Mouse (Mus musculus): ENCODE results near the gene Amd1. TPM values are rescaled to one million over a fixed set of nuclear protein-coding genes. Genes with fewer than 3 reads are reported as not detected.

The Amd1 gene
- polyA plus RNA-seq, 1 experiment from 2014 or later: 73.4 TPM

GRCm38 (mm10) chr10:40286767-40287166 is 15.2 kb downstream of the Amd1 start:
- Histone ChIP-seq H3K9ac (no peak overlapping the region), H3K9me3 (no peaks in the 10 kb centered on the region), H3K4me3 (replicated peaks) (no peak overlapping the region), H3K4me2 (no peak overlapping the region), H3K27me3 (no peaks in the 10 kb centered on the region), H3K4me1 (no peaks in the 10 kb centered on the region), H3K27ac (no peak overlapping the region), H3K36me3 (replicated peaks) (peaks cover 35% of the 10 kb centered on the region)
- ATAC-seq (ENCODE audit: low FRiP score): no peak
- 84% methylated on average over 1 of the region's 1 CpGs for WGBS

- H3K9me3 ChIP-seq: no peaks in the 10 kb centered on the region
- H3K27me3 ChIP-seq: no peaks in the 10 kb centered on the region
- H3K9ac ChIP-seq: no peak overlapping the region
- H3K4me1 ChIP-seq: no peaks in the 10 kb centered on the region
- no peak for ATAC-seq (ENCODE audit: low FRiP score)
- peaks cover 24% of the 10 kb centered on the region for H3K36me3 ChIP-seq (replicated peaks)
- no peak overlapping the region for H3K4me2 ChIP-seq
- 89% methylated on average over 1 of the region's 1 CpGs for WGBS
- no peak overlapping the region for H3K4me3 ChIP-seq (replicated peaks)
- no peak overlapping the region for H3K27ac ChIP-seq
Measured at GRCm38 (mm10) chr10:40285571-40285970, 16.4 kb downstream of the Amd1 start.

- H3K27ac ChIP-seq: no peak overlapping the region
- H3K9ac ChIP-seq: no peak overlapping the region
- no peak overlapping the region for H3K4me2 ChIP-seq
- H3K4me3 ChIP-seq (replicated peaks): no peak overlapping the region
- no peaks in the 10 kb centered on the region for H3K27me3 ChIP-seq
- no peak for ATAC-seq (ENCODE audit: low FRiP score)
- no peaks in the 10 kb centered on the region for H3K4me1 ChIP-seq
- H3K9me3 ChIP-seq: no peaks in the 10 kb centered on the region
- peaks cover 23% of the 10 kb centered on the region for H3K36me3 ChIP-seq (replicated peaks)
- WGBS: 90% methylated on average over 3 of the region's 3 CpGs
Measured at GRCm38 (mm10) chr10:40284997-40285396, 17.0 kb downstream of the Amd1 start.

- no peak overlapping the region for H3K27ac ChIP-seq
- ATAC-seq (ENCODE audit: low FRiP score): no peak
- peaks cover 21% of the 10 kb centered on the region for H3K36me3 ChIP-seq (replicated peaks)
- H3K4me2 ChIP-seq: no peak overlapping the region
- no peaks in the 10 kb centered on the region for H3K27me3 ChIP-seq
- WGBS: 88% methylated on average over 10 of the region's 10 CpGs
- no peaks in the 10 kb centered on the region for H3K4me1 ChIP-seq
- H3K9me3 ChIP-seq: no peaks in the 10 kb centered on the region
- no peak overlapping the region for H3K4me3 ChIP-seq (replicated peaks)
- no peak overlapping the region for H3K9ac ChIP-seq
Measured at GRCm38 (mm10) chr10:40284179-40284831, 17.7 kb downstream of the Amd1 start.

- no peaks in the 10 kb centered on the region for H3K9me3 ChIP-seq
- no peak overlapping the region for H3K4me3 ChIP-seq (replicated peaks)
- H3K27me3 ChIP-seq: no peaks in the 10 kb centered on the region
- H3K27ac ChIP-seq: no peak overlapping the region
- no peaks in the 10 kb centered on the region for H3K4me1 ChIP-seq
- WGBS: 95% methylated on average over 9 of the region's 9 CpGs
- H3K4me2 ChIP-seq: no peak overlapping the region
- H3K36me3 ChIP-seq (replicated peaks): peaks cover 20% of the 10 kb centered on the region
- no peak for ATAC-seq (ENCODE audit: low FRiP score)
- no peak overlapping the region for H3K9ac ChIP-seq
Measured at GRCm38 (mm10) chr10:40283636-40284035, 18.4 kb downstream of the Amd1 start.

- Histone ChIP-seq H3K9ac (no peak overlapping the region), H3K27me3 (no peaks in the 10 kb centered on the region), H3K27ac (no peak overlapping the region), H3K4me3 (replicated peaks) (no peak overlapping the region), H3K4me2 (no peak overlapping the region), H3K9me3 (no peaks in the 10 kb centered on the region), H3K4me1 (no peaks in the 10 kb centered on the region), H3K36me3 (replicated peaks) (peaks cover 14% of the 10 kb centered on the region)
- 98% methylated on average over 2 of the region's 2 CpGs for WGBS
- no peak for ATAC-seq (ENCODE audit: low FRiP score)
Measured at GRCm38 (mm10) chr10:40281565-40281964, 20.4 kb downstream of the Amd1 start.

- H3K9me3 ChIP-seq: no peaks in the 10 kb centered on the region
- H3K27me3 ChIP-seq: no peaks in the 10 kb centered on the region
Measured at GRCm38 (mm10) chr10:40278317-40278716, 23.7 kb downstream of the Amd1 start.

GRCm38 (mm10) chr10:40275991-40276390 is 26.0 kb downstream of the Amd1 start:
- Histone ChIP-seq H3K4me1 (no peaks in the 10 kb centered on the region), H3K4me2 (no peak overlapping the region), H3K9me3 (no peaks in the 10 kb centered on the region), H3K36me3 (replicated peaks) (no peaks in the 10 kb centered on the region), H3K27me3 (no peaks in the 10 kb centered on the region), H3K27ac (no peak overlapping the region), H3K4me3 (replicated peaks) (no peak overlapping the region), H3K9ac (no peak overlapping the region)
- no peak for ATAC-seq (ENCODE audit: low FRiP score)
- 81% methylated on average over 7 of the region's 7 CpGs for WGBS

More at GRCm38 (mm10) chr10:40278317-40278716, 23.7 kb downstream of the Amd1 start:
- Histone ChIP-seq H3K4me1 (no peaks in the 10 kb centered on the region), H3K9ac (no peak overlapping the region), H3K4me2 (no peak overlapping the region), H3K4me3 (replicated peaks) (no peak overlapping the region), H3K36me3 (replicated peaks) (no peaks in the 10 kb centered on the region), H3K27ac (no peak overlapping the region)
- 75% methylated on average over 5 of the region's 5 CpGs for WGBS
- ATAC-seq (ENCODE audit: low FRiP score): no peak

- no peak overlapping the region for H3K9ac ChIP-seq
- H3K36me3 ChIP-seq (replicated peaks): no peaks in the 10 kb centered on the region
- no peak for ATAC-seq (ENCODE audit: low FRiP score)
- no peak overlapping the region for H3K4me3 ChIP-seq (replicated peaks)
- 0 out of 2 replicates have a peak, but pooled peaks cover 3% of the 10 kb centered on the region for H3K27me3 ChIP-seq
- H3K4me1 ChIP-seq: no peaks in the 10 kb centered on the region
- WGBS: 86% methylated on average over 5 of the region's 5 CpGs
- no peak overlapping the region for H3K27ac ChIP-seq
- no peaks in the 10 kb centered on the region for H3K9me3 ChIP-seq
- H3K4me2 ChIP-seq: no peak overlapping the region
Measured at GRCm38 (mm10) chr10:40273938-40274337, 28.0 kb downstream of the Amd1 start.

GRCm38 (mm10) chr10:40271216-40271615 is 30.8 kb downstream of the Amd1 start:
- Histone ChIP-seq H3K9me3 (no peaks in the 10 kb centered on the region), H3K27me3 (0 out of 2 replicates have a peak, but pooled peaks cover 3% of the 10 kb centered on the region), H3K36me3 (replicated peaks) (no peaks in the 10 kb centered on the region), H3K4me3 (replicated peaks) (no peak overlapping the region), H3K9ac (no peak overlapping the region), H3K4me1 (no peaks in the 10 kb centered on the region), H3K27ac (no peak overlapping the region), H3K4me2 (no peak overlapping the region)
- 83% methylated on average over 3 of the region's 3 CpGs for WGBS
- no peak for ATAC-seq (ENCODE audit: low FRiP score)

GRCm38 (mm10) chr10:40264920-40265319 is 37.1 kb downstream of the Amd1 start:
- H3K9me3 ChIP-seq: peaks cover 4% of the 10 kb centered on the region; the same call in 1 of the 2 replicates
- H3K4me1 ChIP-seq: 0 out of 2 replicates have a peak, but pooled peaks cover 4% of the 10 kb centered on the region
- no peak overlapping the region for H3K9ac ChIP-seq
- 0 out of 2 replicates have a peak, but pooled peaks cover 3% of the 10 kb centered on the region for H3K27me3 ChIP-seq
- WGBS: 85% methylated on average over 3 of the region's 3 CpGs
- no peak overlapping the region for H3K4me3 ChIP-seq (replicated peaks)
- no peak overlapping the region for H3K4me2 ChIP-seq
- no peak for ATAC-seq (ENCODE audit: low FRiP score)
- no peak overlapping the region for H3K27ac ChIP-seq
- H3K36me3 ChIP-seq (replicated peaks): no peaks in the 10 kb centered on the region

GRCm38 (mm10) chr10:40263691-40264090 is 38.3 kb downstream of the Amd1 start:
- ATAC-seq (ENCODE audit: low FRiP score): no peak
- Histone ChIP-seq H3K27me3 (no peaks in the 10 kb centered on the region), H3K4me1 (peaks cover 11% of the 10 kb centered on the region; the same call in 1 of the 2 replicates), H3K4me3 (replicated peaks) (no peak overlapping the region), H3K36me3 (replicated peaks) (no peaks in the 10 kb centered on the region), H3K9me3 (peaks cover 4% of the 10 kb centered on the region; the same call in 1 of the 2 replicates), H3K9ac (no peak overlapping the region), H3K4me2 (no peak overlapping the region), H3K27ac (no peak overlapping the region)
- WGBS: 74% methylated on average over 4 of the region's 4 CpGs

- no peak overlapping the region for H3K9ac ChIP-seq
- H3K9me3 ChIP-seq: peaks cover 4% of the 10 kb centered on the region; the same call in 1 of the 2 replicates
- peaks cover 13% of the 10 kb centered on the region; the same call in 1 of the 2 replicates for H3K4me1 ChIP-seq
- H3K27ac ChIP-seq: no peak overlapping the region
- H3K4me3 ChIP-seq (replicated peaks): no peak overlapping the region
- H3K36me3 ChIP-seq (replicated peaks): no peaks in the 10 kb centered on the region
- no peaks in the 10 kb centered on the region for H3K27me3 ChIP-seq
- no peak for ATAC-seq (ENCODE audit: low FRiP score)
- 90% methylated on average over 6 of the region's 6 CpGs for WGBS
- no peak overlapping the region for H3K4me2 ChIP-seq
Measured at GRCm38 (mm10) chr10:40262200-40262599, 39.8 kb downstream of the Amd1 start.
